Mouse (Mus musculus): ENCODE results near the gene Upk3b. TPM values are rescaled to one million over a fixed set of nuclear protein-coding genes. Genes with fewer than 3 reads are reported as not detected.

Upk3b gene
- 119 and 139 TPM in 2 replicates for polyA plus RNA-seq (2015; fragmentation: Nextera tagmentation; extraction: Ambion mirVana)

GRCm38 (mm10) chr5:136038258-136039214 lies at the start of gene Upk3b:
TSS of gene Upk3b (plus strand) at chr5:136038496.

GRCm38 (mm10) chr5:135994725-135995687 lies 43.3 kb upstream of the Upk3b start, which contains the start of gene Dtx2:
TSS of gene Dtx2 (plus strand) at chr5:135994800.

GRCm38 (mm10) chr5:136054301-136055077 lies 16.2 kb downstream of the Upk3b start, which contains the start of gene Upk3bl:
TSS of gene Upk3bl (plus strand) at chr5:136054492.

GRCm38 (mm10) chr5:136083669-136084107 lies 45.4 kb downstream of the Upk3b start, which contains the start of gene Rasa4:
TSS of gene Rasa4 (plus strand) at chr5:136083916.

Other genes starting within 250 kb of the Upk3b start
- 0.10 and 0.12 TPM in 2 replicates for gene Srrm3, start 231.6 kb upstream of the Upk3b start, polyA plus RNA-seq (2015; fragmentation: Nextera tagmentation; extraction: Ambion mirVana)
- 1,184 and 1,507 TPM in 2 replicates for gene Hspb1, start 150.6 kb upstream of the Upk3b start, polyA plus RNA-seq (2015; fragmentation: Nextera tagmentation; extraction: Ambion mirVana)
- 126 and 146 TPM in 2 replicates for gene Ywhag, start 103.9 kb upstream of the Upk3b start, polyA plus RNA-seq (2015; fragmentation: Nextera tagmentation; extraction: Ambion mirVana)
- 2.0 and 2.9 TPM in 2 replicates for gene Ssc4d, start 64.0 kb upstream of the Upk3b start, polyA plus RNA-seq (2015; fragmentation: Nextera tagmentation; extraction: Ambion mirVana)
- not detected in 2 replicates for gene Zp3, start 58.4 kb upstream of the Upk3b start, polyA plus RNA-seq (2015; fragmentation: Nextera tagmentation; extraction: Ambion mirVana)
- gene Dtx2, start 43.7 kb upstream of the Upk3b start, polyA plus RNA-seq (2015; fragmentation: Nextera tagmentation; extraction: Ambion mirVana) = 18.1 and 18.9 TPM in 2 replicates
- gene Upk3bl, start 16.0 kb downstream of the Upk3b start, polyA plus RNA-seq (2015; fragmentation: Nextera tagmentation; extraction: Ambion mirVana) = 55.0 and 58.6 TPM in 2 replicates
- 5.5 and 6.1 TPM in 2 replicates for gene Rasa4, start 45.4 kb downstream of the Upk3b start, polyA plus RNA-seq (2015; fragmentation: Nextera tagmentation; extraction: Ambion mirVana)
- 135 and 146 TPM in 2 replicates for gene Polr2j, start 78.1 kb downstream of the Upk3b start, polyA plus RNA-seq (2015; fragmentation: Nextera tagmentation; extraction: Ambion mirVana)
- 12.4 and 14.1 TPM in 2 replicates for gene Lrwd1, start 97.6 kb downstream of the Upk3b start, polyA plus RNA-seq (2015; fragmentation: Nextera tagmentation; extraction: Ambion mirVana)
- gene Alkbh4, start 97.7 kb downstream of the Upk3b start, polyA plus RNA-seq (2015; fragmentation: Nextera tagmentation; extraction: Ambion mirVana) = 6.6 and 7.3 TPM in 2 replicates
- 5.9 and 6.2 TPM in 2 replicates for gene Orai2, start 132.2 kb downstream of the Upk3b start, polyA plus RNA-seq (2015; fragmentation: Nextera tagmentation; extraction: Ambion mirVana)
- gene Prkrip1, start 160.5 kb downstream of the Upk3b start, polyA plus RNA-seq (2015; fragmentation: Nextera tagmentation; extraction: Ambion mirVana) = 32.1 and 34.8 TPM in 2 replicates
- 1.2 and 3.3 TPM in 2 replicates for gene Sh2b2, start 208.1 kb downstream of the Upk3b start, polyA plus RNA-seq (2015; fragmentation: Nextera tagmentation; extraction: Ambion mirVana)

All from urinary bladder, postnatal 0 days (tissue).